ENCODE assay signal across 8 mouse cellular contexts in the genomic region with DNA sequence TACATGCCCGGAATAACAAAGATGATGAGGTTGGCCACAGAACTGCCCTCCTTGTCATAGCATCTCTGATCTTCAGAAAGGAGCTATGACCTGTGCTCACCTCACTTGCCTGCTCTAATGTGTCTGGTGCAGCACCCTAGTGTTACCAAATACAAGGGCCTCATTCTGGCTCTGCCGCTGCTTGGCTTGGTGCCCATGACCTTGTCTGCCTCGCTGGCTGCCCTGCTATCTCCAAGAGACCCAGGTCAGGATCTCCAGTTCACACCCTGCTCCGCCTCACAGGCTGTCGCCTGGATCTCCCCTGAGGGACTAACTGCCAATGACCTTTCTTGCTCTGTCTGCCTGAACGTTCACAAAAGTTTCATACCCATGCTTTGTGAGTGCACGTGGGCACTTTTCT. TPM values are rescaled to one million over a fixed set of nuclear protein-coding genes. Genes with fewer than 3 reads are reported as not detected.
DNase-seq lines count a peak whose midpoint lies in the region; ATAC-seq and TF ChIP-seq lines count a peak whose summit lies in the region.

No protein-coding gene starts in this region.

- TF ChIP-seq CTCF in hindbrain, postnatal 0 days (IDR thresholded peaks at IDR 0.05; ENCODE audit: low read depth), result no peak
- no peak for TF ChIP-seq CTCF in lung, adult 2 months (IDR thresholded peaks at IDR 0.05; ENCODE audit: insufficient read depth, low read length)

- no peak overlapping the region for H3K4me2 ChIP-seq in hindbrain, postnatal 0 days (ENCODE audit: low read depth, low read length)

- H3K27me3 ChIP-seq in hindbrain, postnatal 0 days (ENCODE audit: insufficient read depth, low read length), result no peaks in the 10 kb centered on the region

- DNase-seq in adrenal gland, adult (ENCODE audit: inconsistent age in 2 of 2, low spot score in 1 of 2), result peak; percentile 85 to 94
- peak; percentile 91 to 93 for DNase-seq in adrenal gland, postnatal 36 days
- no peak for DNase-seq in hindbrain, postnatal 0 days (ENCODE audit: low spot score)
- DNase-seq in lung, adult 2 months, result peak; percentile 39
- no peak for DNase-seq in embryo, embryonic 10 days (ENCODE audit: low spot score)
- DNase-seq in spleen, postnatal 36 days (ENCODE audit: low spot score in 2 of 2), result no peak
- no peak for DNase-seq in cerebellum, postnatal 4 days (ENCODE audit: low spot score in 2 of 2)
- no peak for DNase-seq in cerebellum, adult 11 months

- no peak overlapping the region for H3K4me3 ChIP-seq in hindbrain, postnatal 0 days (ENCODE audit: low read length)
- no peak overlapping the region for H3K4me3 ChIP-seq in lung, adult 2 months (replicated peaks; ENCODE audit: extremely low read depth, low read depth, low read length)

- TF ChIP-seq POLR2A in lung, adult 2 months (IDR thresholded peaks at IDR 0.05; ENCODE audit: borderline replicate concordance, extremely low read depth, low read depth, low read length), result no peak

- no peaks in the 10 kb centered on the region for H3K9me3 ChIP-seq in hindbrain, postnatal 0 days (ENCODE audit: low read length)

- no peaks in the 10 kb centered on the region for H3K36me3 ChIP-seq in hindbrain, postnatal 0 days (ENCODE audit: insufficient read depth, low read length)

- ATAC-seq in hindbrain, postnatal 0 days, result no peak

- H3K4me1 ChIP-seq in hindbrain, postnatal 0 days (ENCODE audit: insufficient read depth, low read length), result peaks cover 40% of the 10 kb centered on the region
- H3K4me1 ChIP-seq in lung, adult 2 months (ENCODE audit: control insufficient read depth, insufficient read depth, low read length), result peaks cover 27% of the 10 kb centered on the region

- WGBS in hindbrain, postnatal 0 days, result 42% methylated on average over 7 of the region's 7 CpGs
- 26% methylated on average over 7 of the region's 7 CpGs for WGBS in lung, adult 2 months

- H3K27ac ChIP-seq in hindbrain, postnatal 0 days, result 0 out of 2 replicates have a peak overlapping the region, but pooled peaks have one; percentile 76

- no peak overlapping the region for H3K9ac ChIP-seq in hindbrain, postnatal 0 days (replicated peaks; ENCODE audit: low read length)

RNA-seq across cellular contexts. Expression of a gene that starts 4.2 kb away (rescaled TPM):
- 100 to 1,000 TPM; 266 to 469 TPM for total RNA-seq in adrenal gland, postnatal 36 days (2021)
- 214 and 215 TPM in 2 replicates for total RNA-seq in hindbrain, postnatal 0 days (2014; rRNA removed)
- polyA plus RNA-seq in hindbrain, postnatal 0 days (2015; fragmentation: Nextera tagmentation; extraction: Ambion mirVana), result 161 TPM in 2 replicates
- polyA plus RNA-seq in lung, adult 2 months (2012; rRNA removed), result 364 and 388 TPM in 2 replicates

RNA-seq across cellular contexts. Expression of a gene that starts 24.0 kb away (rescaled TPM):
- total RNA-seq in adrenal gland, postnatal 36 days (2021), result 1 to 10 TPM; 7.5 to 7.6 TPM
- 40.5 and 47.6 TPM in 2 replicates for total RNA-seq in hindbrain, postnatal 0 days (2014; rRNA removed)
- polyA plus RNA-seq in hindbrain, postnatal 0 days (2015; fragmentation: Nextera tagmentation; extraction: Ambion mirVana), result 26.7 and 26.8 TPM in 2 replicates
- 26.5 and 27.2 TPM in 2 replicates for polyA plus RNA-seq in lung, adult 2 months (2012; rRNA removed)

Comparison
In these comparisons a context has a peak if more than half of its experiments do, and no peak if none do; other contexts are left out.
1. DNase-seq: peak in adrenal gland, adult (2 of 2), adrenal gland, postnatal 36 days (2 of 2) and lung, adult 2 months (single experiment); none in hindbrain, postnatal 0 days (single experiment), embryo, embryonic 10 days (single experiment), spleen, postnatal 36 days (0 of 2), cerebellum, postnatal 4 days (0 of 2) and cerebellum, adult 11 months (single experiment).